ENCODE assay signal across 6 mouse cellular contexts in genomic region chr3:88372643-88373042, GRCm38 (mm10). TPM values are rescaled to one million over a fixed set of nuclear protein-coding genes. Genes with fewer than 3 reads are reported as not detected.
"Had no signal": no experiment of that assay in that cellular context is flagged by ENCODE, and none has a peak within 500 bp of the region (broad histone marks: within the 10 kb centered on the region; RNA-seq: fewer than 3 reads in every experiment).

Gene Bglap3, minus strand, starts transcription at chr3:88372743.

RNA-seq across cellular contexts. Expression of gene Bglap3, which starts in this region (rescaled TPM):
- polyA plus RNA-seq: heart, embryonic 14.5 days; hindbrain, embryonic 10.5 days; hindbrain, embryonic 12.5 days; inflammation-experienced regulatory T-cells, adult 6 months; limb, embryonic 11.5 days; limb, embryonic 13.5 days had no signal
